Mouse (Mus musculus) megakaryocyte, embryonic 14.5 days (primary cell): Measurements from ENCODE around the gene Tmbim6.

Source experiments
- FLI1 ChIP-seq: IDR thresholded peaks from 2 replicates; pipeline ENCODE4 v1.6.1; 2012; ENCODE audit warnings: low read length, inconsistent platforms, mixed read lengths
- GATA1 ChIP-seq: IDR thresholded peaks from 3 replicates; pipeline ENCODE4 v1.6.1; 2012; ENCODE audit warnings: mixed read lengths, low read length, inconsistent platforms, borderline replicate concordance

DNA sequence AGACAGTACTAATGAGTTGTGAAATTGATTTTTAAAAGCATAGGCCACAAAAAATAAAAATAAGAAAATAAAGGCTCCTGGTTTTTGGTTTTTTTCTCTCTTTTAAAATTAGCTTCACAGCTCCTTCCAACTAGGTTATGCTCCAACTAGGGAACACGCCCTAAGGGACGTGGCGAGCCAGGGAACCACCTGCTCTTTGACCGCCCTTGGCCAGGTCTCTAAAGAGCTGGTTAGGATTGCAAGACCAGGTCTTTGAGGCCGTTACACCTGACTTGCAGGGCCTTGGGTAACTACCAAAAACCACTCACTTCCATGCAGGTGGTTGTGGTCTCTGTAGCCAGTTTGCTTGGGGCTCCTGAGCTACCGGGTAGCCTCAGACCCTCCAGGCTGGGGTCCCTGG lies 707 bp upstream of the Tmbim6 start:
- no peak for TF ChIP-seq FLI1
- TF ChIP-seq GATA1 = no peak
